Mouse (Mus musculus) testis, postnatal 14 days (tissue): ENCODE data around the gene Wasl.

Source experiments
- DNase-seq: peaks from one replicate; pipeline ENCODE4 v3.0.0; 2021; ENCODE audit warnings: low spot score

The Wasl gene

GRCm38 (mm10) chr6:24604289-24604688 lies 60.5 kb downstream of the Wasl start:
- DNase-seq: no peak

DNA sequence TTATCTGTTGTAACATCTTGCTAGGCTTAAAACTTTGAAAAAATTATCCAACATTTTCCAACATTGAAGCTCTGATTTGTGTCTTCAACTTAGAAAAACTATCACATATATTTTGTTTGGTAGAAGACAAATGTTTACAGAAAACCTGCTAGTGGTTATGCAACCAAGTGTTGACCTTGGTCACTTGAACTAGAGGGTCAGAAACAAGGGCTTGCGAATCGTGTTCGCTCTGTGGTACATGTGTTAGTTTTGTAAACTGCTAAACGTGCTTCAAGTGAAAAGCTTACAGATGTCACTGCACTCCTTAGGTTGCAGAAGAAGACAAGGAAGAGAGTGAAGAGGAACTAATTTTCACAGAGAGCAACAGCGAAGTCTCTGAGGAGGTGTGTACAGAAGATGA lies 61.8 kb downstream of the Wasl start:
- no peak for DNase-seq

GRCm38 (mm10) chr6:24602351-24602750 lies 62.5 kb downstream of the Wasl start:
- DNase-seq: no peak

GRCm38 (mm10) chr6:24601668-24602067 lies 63.1 kb downstream of the Wasl start:
- DNase-seq: no peak

- DNase-seq: no peak
These were observed 64.1 kb downstream of the Wasl start for GRCm38 (mm10) chr6:24600726-24601125.

GRCm38 (mm10) chr6:24600134-24600533 lies 64.7 kb downstream of the Wasl start:
- no peak for DNase-seq

DNA sequence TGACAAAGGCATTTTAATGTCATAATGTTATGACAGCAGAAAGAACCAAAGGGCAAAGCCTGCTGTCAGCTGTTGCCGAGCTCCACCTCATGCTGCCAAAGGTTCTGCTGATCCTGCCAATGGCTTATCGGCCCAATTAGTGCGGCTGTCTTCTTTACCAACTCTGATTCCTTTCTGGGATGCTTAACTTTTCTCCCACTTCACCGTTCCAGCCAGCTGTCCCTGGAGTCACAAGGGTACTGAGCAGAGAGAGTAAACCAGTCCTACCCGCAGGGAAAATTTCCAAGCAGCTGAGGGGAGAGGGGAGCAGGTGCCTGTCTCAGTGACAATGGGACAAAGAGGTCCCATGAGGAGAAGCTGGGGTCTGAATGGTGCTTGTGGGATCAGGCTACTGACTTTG lies 65.2 kb downstream of the Wasl start:
- DNase-seq: no peak

DNA sequence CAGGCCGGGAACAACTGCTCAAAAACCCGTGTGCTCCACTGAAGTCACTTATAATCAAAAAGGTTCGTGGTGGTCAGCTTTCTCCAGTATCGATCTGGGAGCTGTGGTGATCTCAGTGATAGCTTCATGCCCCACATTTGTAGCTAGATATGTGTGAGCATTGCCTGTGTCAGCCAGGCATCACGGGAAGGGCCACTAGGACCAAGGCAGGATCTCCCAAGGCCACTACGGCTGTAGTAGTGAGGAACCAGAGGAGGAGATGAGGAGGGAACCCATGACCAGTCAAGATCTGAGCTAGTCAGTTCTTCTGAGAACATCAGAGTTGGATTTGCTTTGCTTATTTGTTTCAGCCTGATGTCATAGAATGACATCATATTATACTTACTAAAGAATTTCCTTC lies 65.6 kb downstream of the Wasl start:
- DNase-seq: no peak

- DNase-seq: no peak
These were observed 67.3 kb downstream of the Wasl start, which contains the start of gene Lmod2 for GRCm38 (mm10) chr6:24597500-24597899. Gene Lmod2 (plus strand): TSS chr6:24597762.

DNA sequence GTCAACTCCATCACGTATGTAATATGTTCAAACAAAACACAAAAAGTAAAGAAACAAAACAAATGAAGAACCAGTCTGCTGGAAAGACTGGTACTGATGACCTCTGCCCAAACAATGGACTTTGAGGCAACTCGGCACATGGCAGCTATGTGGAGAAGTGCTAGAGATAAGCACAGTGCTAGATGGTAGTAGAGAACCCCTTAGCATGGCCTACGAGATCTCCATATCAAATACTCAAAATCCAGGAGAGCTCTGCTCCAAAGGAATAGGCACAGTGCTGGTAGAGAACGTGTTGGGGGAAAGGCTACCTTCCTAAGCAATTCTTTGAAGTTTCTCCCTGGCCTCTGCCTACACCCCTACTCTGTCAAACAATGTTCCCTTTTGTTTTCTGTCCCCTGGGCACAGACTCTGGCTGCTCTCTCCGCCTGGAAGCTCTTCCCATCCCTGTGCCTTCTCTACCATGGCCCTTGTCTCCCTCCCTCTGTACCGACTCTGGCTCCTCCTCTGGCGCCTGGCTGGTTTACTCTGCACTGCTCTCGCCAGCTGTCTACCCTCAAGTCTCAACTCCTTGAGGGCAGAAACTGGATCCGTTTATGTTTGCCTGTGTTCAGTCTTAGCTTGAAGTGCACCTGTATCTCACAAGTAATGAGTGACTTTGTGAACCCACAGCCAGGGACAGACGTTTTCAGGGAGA lies 73.1 kb downstream of the Wasl start:
- no peak for DNase-seq

DNA sequence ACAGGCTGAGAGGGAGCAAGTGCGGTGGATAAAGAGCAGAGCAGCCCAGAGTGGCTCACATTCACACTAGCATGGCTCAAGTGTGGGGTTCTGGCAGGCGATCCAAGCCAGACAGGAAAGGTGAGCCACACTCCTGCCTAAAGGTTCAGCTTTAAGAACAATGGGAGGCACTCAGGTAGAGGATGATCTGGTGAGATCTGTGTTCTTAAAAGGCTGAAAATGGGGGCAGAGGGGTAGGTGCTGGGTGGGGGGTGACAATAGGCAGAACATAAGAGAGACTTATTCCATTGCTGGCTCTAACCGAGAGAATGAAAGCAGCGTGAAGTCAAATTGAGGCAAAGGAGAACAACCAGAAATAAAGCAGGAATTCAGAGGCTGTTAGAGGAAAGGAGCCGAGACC lies 74.5 kb downstream of the Wasl start:
- DNase-seq: no peak

DNA sequence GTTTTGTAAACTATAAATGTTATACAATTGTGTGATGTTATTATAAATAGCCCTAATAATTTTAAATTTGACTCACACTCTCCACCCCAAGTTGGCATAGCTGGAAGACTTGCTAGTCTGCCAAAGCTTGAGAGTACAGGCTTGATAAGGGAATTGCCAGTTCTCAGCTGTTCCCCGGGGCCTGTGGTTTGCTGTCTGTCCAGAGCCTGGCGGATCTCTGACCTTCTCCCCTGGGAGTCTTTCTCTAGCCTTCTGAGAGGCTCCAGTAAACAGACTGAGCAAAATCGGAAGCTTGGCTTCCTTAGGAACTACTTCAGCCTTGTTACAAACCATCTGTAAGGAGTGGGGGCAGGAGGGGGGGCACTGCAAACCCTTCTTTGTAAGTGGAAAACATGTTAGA lies 77.9 kb downstream of the Wasl start:
- DNase-seq: peak; percentile 42

GRCm38 (mm10) chr6:24585431-24586310 lies 79.1 kb downstream of the Wasl start:
- DNase-seq: no peak

DNA sequence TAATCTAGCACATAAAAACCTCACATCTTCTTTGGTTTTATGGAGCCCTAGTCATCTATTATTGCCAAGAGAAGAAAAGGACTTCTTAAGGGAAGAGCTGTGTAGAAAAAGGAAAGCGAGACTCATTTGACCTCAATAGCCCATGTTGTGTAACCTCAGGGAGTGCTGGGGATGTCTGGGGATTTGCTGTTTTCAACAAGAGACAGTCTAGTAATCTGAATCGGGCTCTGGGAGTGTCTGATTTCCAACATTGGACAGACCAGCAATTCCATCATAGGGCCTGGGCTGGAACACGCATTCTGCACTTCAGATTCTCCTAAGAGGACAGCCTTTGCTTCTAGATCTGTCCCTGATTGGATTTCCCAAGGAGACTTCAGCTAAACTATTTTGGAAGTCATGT lies 81.4 kb downstream of the Wasl start:
- DNase-seq: no peak

GRCm38 (mm10) chr6:24573319-24573718 lies 91.5 kb downstream of the Wasl start:
- DNase-seq: no peak

- no peak for DNase-seq
These were observed 92.4 kb downstream of the Wasl start for GRCm38 (mm10) chr6:24572431-24572830.

DNA sequence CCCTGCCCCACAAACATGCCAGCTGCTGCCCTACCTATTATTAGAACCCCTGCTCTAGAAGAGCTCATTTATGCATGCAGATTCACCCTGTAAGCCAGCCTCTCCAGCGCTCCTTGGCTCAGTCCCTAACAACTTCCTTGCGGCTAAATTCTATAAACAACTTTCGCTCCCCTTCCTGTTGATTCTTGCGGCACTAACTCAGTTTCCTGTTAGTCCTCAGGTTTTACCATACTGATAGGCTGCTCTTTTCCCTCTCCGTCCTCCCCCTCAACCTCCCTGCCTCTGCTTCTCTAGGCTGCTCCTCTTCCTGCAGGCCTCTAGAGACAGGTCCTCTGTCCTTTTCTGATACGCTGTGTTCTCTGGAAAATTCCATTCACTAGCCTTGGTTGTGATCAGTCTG lies 93.7 kb downstream of the Wasl start:
- no peak for DNase-seq

- no peak for DNase-seq
These were observed 94.5 kb downstream of the Wasl start for GRCm38 (mm10) chr6:24570278-24570677.

GRCm38 (mm10) chr6:24569711-24570110 lies 95.1 kb downstream of the Wasl start:
- no peak for DNase-seq

GRCm38 (mm10) chr6:24568963-24569362 lies 95.8 kb downstream of the Wasl start:
- no peak for DNase-seq

DNA sequence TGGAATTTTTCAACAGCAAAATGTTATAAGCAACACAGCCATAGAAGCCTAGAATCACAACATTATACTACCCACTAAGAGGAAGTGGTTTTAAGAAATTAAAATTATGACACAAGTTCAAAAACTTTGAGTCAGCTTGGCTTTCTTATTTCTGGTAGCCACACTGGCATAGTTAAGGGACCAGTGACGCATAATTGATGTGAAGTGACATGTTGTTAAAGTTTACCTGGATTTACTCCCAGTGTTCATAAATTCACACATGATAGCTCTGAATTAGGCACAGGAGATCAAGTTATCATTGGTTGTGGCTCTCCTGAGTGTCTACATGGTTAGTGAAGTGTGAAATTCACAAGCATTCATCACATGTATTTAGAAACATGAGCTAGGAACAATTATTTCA lies 99.9 kb downstream of the Wasl start:
- DNase-seq: no peak

DNA sequence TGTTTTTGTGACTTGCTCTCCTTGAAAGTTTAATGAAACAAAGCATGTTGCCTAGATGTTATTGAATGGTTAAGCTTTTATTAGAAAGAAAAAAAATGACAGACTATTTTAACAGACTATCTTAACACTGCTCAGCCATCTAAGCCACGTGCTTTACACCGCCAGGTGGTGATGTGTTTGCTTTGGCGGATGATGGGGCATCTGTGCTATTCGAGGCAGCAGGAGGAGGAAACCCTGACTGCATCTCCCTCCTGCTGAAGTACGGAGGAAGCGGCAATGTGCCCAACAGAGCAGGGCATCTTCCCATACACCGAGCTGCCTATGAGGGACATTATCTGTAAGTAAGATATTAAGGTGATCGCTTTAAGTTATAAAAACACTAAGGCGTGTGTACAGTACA lies 100.7 kb downstream of the Wasl start:
- DNase-seq: no peak
